Mouse (Mus musculus) cortical plate, adult 2 months (tissue): ENCODE results near the gene Nfe2.

Experiments used
- CTCF ChIP-seq: fragments of 200-500 bp; IDR thresholded peaks from 2 replicates; pipeline ENCODE4 v1.5.1; 2011; ENCODE audit warnings: mild to moderate bottlenecking, control low read depth, low read length; ENCODE audit not compliant: insufficient read depth; ENCODE audit errors: extremely low read depth
- POLR2A ChIP-seq: fragments of 200-500 bp; IDR thresholded peaks from 2 replicates; pipeline ENCODE4 v1.6.1; 2011; ENCODE audit warnings: mild to moderate bottlenecking, low read length, control low read depth; ENCODE audit not compliant: insufficient read depth; ENCODE audit errors: extremely low read depth

- TF ChIP-seq POLR2A (no peak), CTCF (no peak)
Observed at GRCm38 (mm10) chr15:103228904-103229303, 29.3 kb downstream of the Nfe2 start.
